Mouse (Mus musculus) megakaryocyte, embryonic 14.5 days (primary cell): ENCODE results near the gene B3gnt6. TPM values are rescaled to one million over a fixed set of nuclear protein-coding genes. Genes with fewer than 3 reads are reported as not detected.

Experiments
- H3K27me3 ChIP-seq: replicated peaks from 2 replicates; pipeline ENCODE3; 2012; ENCODE audit warnings: inconsistent platforms
- H3K36me3 ChIP-seq: replicated peaks from 2 replicates; pipeline ENCODE3; 2012; ENCODE audit warnings: low read length, inconsistent platforms, mixed read lengths
- H3K4me1 ChIP-seq: 2 replicates; pipeline ENCODE4 v1.6.1; 2012; ENCODE audit warnings: inconsistent platforms
- H3K4me3 ChIP-seq: replicated peaks from 2 replicates; pipeline ENCODE3; 2012; ENCODE audit warnings: moderate library complexity, mild to moderate bottlenecking, inconsistent platforms
- H3K9me3 ChIP-seq: 2 replicates; pipeline ENCODE4 v1.6.1; 2012; ENCODE audit warnings: inconsistent platforms
- FLI1 ChIP-seq: IDR thresholded peaks from 2 replicates; pipeline ENCODE4 v1.6.1; 2012; ENCODE audit warnings: low read length, inconsistent platforms, mixed read lengths
- GATA1 ChIP-seq: IDR thresholded peaks from 3 replicates; pipeline ENCODE4 v1.6.1; 2012; ENCODE audit warnings: mixed read lengths, low read length, inconsistent platforms, borderline replicate concordance
- polyA plus RNA-seq: library from polyadenylated mRNA; stranded (reverse); fragments of >175 nt; gene quantifications from 2 replicates; pipeline ENCODE4 v1.2.3, GENCODE M21; 2012; ENCODE audit warnings: low replicate concordance; ENCODE audit not compliant: insufficient read depth

The B3gnt6 gene
- polyA plus RNA-seq, 1 experiment, result not detected

DNA sequence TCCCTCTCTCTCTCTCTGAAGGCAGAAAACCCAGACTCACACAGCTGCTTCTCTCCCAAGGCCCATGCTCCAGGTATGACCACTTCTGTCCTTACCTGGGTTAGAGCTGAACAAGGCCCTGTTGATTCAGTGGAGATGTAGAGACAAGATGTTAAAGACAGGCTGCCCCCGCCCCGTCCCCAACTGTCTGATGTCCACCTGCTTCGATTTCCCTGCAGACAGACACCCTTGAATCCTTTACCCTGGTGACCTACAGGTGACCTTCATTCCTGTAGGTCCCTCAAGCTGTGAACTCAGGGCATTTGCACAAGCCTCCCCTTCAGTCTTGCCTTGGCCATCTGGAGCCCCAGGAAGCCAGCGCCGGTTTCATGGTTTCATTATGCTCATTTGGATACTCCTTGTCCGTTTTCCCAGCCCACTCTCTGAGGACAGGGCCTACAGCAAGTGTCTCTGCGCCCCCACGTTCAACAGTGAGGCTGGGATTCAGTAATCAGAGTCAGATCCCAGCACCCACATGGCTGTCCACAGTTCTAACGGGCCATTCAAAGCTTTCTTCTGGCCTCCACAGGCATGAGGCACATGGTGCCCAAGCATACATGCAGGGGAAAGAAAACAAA is 34.8 kb downstream of the B3gnt6 start:
- Histone ChIP-seq H3K4me1 (peaks cover 91% of the 10 kb centered on the region), H3K4me3 (peak overlapping the region; percentile 88), H3K27me3 (no peaks in the 10 kb centered on the region), H3K9me3 (no peaks in the 10 kb centered on the region), H3K36me3 (peaks cover 78% of the 10 kb centered on the region)
- TF ChIP-seq FLI1, result no peak
- no peak for TF ChIP-seq GATA1

DNA sequence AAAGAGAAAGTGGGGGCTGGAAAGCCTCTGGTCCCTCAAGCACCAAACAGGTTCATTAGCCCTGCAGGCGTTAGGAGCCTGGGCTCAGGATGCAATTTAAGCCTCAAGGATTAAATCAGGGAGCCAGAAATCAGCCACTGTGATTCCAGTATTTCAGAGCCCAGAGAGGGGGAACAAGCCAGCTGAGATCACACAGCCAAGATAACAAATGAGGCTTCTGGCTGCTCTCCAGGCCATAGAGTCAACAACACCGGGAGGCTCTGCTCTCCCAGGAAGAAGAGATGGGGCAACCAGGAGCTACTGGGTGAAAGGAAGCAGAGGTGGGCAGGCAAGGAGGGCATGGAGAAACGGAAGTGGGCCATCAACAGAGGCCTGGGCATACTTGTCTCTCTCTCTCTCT is 35.6 kb downstream of the B3gnt6 start:
- Histone ChIP-seq H3K4me1 (peaks cover 93% of the 10 kb centered on the region), H3K27me3 (no peaks in the 10 kb centered on the region), H3K36me3 (peaks cover 75% of the 10 kb centered on the region), H3K4me3 (peak overlapping the region; percentile 56), H3K9me3 (no peaks in the 10 kb centered on the region)
- TF ChIP-seq GATA1 (no peak), FLI1 (no peak)

DNA sequence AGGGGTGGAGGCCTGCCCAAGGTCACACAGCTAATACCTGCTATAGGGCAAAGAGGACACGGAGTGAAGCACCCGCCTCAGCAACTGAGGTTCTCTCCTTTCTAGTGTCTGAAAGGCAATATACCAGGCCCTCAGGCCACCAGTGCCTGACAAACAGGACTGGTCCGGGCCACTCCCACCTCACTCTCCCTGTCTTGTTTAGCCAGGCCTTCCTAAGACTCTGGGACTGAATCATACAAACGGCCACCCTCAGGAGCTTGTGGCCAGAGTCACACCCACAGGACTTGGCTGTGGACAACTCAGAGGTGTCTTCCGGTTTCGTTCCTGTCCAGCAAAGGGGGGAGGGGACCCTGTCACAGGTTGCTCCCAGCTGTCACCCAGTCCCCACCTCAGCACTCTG is 37.0 kb downstream of the B3gnt6 start:
- Histone ChIP-seq H3K4me1 (peaks cover 98% of the 10 kb centered on the region), H3K4me3 (peak overlapping the region; percentile 60), H3K36me3 (peaks cover 69% of the 10 kb centered on the region), H3K27me3 (no peaks in the 10 kb centered on the region), H3K9me3 (no peaks in the 10 kb centered on the region)
- no peak for TF ChIP-seq FLI1
- no peak for TF ChIP-seq GATA1

DNA sequence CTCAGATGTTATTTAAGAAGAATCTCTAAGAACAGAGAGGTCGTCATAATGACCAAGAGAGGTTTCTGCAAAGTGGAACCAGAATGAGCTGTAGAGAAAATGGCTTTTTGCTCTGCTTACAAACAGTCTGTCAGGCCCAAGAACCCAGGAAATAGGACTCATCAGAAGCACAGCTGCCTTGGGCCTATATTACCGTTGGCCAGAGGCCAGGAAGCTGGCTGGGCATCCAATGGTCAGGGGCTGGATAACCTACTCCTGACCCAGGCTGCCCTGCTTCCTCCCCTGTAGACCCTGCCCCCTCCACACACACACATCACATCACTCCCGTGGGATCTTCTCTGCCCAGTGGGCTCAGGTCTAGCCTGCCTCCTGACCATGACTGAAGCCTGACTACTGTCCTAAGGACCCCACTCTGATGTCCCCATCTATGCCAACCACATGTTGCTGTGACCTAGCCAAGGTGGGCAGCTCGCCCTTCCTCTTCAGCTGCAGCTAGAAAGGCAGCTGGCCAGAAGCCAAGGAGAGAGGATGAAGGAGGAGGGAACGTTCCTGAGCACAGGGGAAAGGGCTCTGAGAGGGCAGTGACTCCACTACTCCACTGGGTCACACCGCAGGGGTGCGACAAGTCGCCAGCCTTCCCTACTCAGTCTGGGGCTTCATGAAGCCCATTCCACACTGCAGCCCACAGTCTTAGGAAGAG is 39.1 kb downstream of the B3gnt6 start:
- Histone ChIP-seq H3K36me3 (peaks cover 59% of the 10 kb centered on the region), H3K4me1 (peaks cover 100% of the 10 kb centered on the region), H3K9me3 (no peaks in the 10 kb centered on the region), H3K4me3 (peak overlapping the region; percentile 89), H3K27me3 (no peaks in the 10 kb centered on the region)
- no peak for TF ChIP-seq GATA1
- no peak for TF ChIP-seq FLI1

DNA sequence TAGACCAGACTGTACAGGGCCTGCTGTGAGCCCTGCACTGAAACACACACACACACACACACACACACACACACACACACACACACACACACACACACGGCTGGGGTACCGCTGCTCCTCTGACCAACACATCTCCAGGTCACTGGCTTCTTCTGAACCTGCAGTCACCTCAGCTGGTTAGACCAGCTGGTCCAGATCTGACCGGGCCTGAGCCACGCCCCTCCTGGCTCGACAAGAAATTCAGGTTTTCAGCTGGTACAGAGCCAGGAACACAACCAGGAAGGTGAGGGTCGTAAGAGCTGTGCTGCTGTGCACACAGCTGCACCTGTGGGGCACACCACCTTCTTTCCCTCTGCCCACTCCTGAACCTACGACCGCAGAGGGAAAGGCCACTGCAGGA is 40.8 kb downstream of the B3gnt6 start:
- H3K4me3 ChIP-seq, result peak overlapping the region; percentile 89
- TF ChIP-seq GATA1 (no peak), FLI1 (no peak)
- peaks cover 98% of the 10 kb centered on the region for H3K4me1 ChIP-seq
- H3K36me3 ChIP-seq, result peaks cover 60% of the 10 kb centered on the region
- no peaks in the 10 kb centered on the region for H3K27me3 ChIP-seq
- H3K9me3 ChIP-seq, result no peaks in the 10 kb centered on the region

DNA sequence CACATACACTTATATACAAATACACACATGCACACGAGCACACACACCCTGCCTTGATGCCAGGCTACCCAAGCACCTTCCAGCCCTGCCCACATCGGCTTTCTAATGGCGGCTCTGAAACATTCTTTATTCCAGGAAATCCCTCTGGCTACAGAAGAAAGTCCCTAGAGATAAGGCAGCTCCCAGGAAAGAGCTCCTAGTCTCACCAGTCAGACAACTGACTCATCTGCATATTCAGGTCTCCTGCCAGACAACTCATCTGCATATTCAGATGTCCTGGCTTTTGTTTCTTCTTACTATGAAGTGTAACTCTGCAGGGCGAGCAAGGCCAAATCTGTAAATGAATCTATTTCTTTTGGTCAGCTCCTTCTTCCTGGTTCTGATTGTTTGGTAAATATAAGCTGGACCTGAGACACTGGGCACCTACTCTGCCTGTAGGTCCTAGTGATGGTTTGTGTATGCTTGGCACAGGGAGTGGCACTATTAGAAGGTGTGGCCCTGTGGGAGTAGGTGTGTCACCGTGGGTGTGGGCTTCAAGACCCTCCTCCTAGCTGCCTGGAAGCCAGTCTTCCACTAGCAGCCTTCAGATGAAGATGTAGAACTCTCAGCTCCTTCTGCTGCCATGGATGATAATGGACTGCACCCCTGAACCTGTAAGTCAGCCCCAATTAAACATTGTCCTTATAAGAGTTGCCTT is 41.5 kb downstream of the B3gnt6 start:
- TF ChIP-seq GATA1 (no peak; the same call in 2 of the 3 replicates), FLI1 (no peak)
- H3K4me1 ChIP-seq, result peaks cover 98% of the 10 kb centered on the region
- H3K9me3 ChIP-seq, result no peaks in the 10 kb centered on the region
- peak overlapping the region; percentile 89 for H3K4me3 ChIP-seq
- no peaks in the 10 kb centered on the region for H3K27me3 ChIP-seq
- H3K36me3 ChIP-seq, result peaks cover 60% of the 10 kb centered on the region

DNA sequence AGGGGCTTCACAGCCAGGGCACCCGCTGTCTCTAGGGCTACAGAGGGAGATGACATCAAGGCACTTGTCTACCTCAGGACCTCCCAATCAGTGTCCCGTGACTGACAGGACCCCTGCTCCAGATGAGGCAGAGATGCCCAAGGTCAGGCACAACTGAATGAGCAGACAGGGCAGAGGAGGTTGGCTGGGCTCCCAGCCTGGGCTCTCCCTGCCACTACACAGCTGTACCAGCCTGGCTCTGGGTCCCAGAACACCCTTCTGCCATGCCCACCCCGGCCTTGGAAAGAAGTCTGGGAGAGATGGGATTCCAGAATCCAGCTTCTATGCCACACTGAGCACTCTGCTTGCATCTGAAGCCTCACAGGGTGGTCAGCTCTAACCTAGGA is 43.0 kb downstream of the B3gnt6 start:
- Histone ChIP-seq H3K9me3 (no peaks in the 10 kb centered on the region), H3K4me3 (peak overlapping the region; percentile 85), H3K4me1 (peaks cover 98% of the 10 kb centered on the region), H3K27me3 (no peaks in the 10 kb centered on the region), H3K36me3 (peaks cover 60% of the 10 kb centered on the region)
- TF ChIP-seq FLI1 (no peak), GATA1 (no peak)

DNA sequence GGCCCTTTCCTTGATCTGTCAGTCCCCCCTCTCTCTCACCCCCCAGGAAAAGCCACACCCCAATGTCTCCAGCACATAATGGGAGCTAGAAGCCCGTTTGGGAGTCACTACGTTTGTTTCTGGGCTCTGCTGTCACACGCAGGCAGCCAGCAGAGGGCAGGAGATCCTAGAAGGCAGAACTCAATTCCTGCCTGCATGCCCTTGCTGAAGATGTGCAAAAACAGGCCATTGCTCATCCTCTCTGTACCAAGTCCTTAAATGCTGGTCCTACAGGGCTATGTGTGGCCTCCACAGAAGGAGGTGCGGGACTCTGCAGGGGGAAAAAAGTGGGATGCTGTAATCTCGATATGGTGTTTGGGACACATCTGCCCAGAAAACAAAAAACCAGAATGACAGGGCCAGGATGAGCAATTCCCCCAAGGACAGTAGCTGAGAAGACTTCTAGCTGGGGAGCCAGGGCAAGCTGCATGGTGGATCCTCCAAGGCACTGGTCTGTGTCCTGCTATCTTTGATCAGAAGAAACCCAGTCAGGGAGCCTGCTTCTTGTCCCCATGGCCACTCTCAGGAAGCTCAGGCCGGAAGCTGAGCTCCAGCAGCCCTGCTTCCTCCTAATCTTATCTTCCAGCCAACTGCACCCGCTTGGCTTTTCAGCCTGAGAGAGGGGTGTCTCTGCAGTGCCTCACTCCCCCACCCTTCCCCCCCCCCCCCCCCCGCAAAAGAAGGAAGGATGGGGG is 43.6 kb downstream of the B3gnt6 start:
- Histone ChIP-seq H3K36me3 (peaks cover 60% of the 10 kb centered on the region), H3K27me3 (no peaks in the 10 kb centered on the region), H3K4me3 (peak overlapping the region; percentile 85), H3K9me3 (no peaks in the 10 kb centered on the region), H3K4me1 (peaks cover 98% of the 10 kb centered on the region)
- no peak for TF ChIP-seq FLI1
- TF ChIP-seq GATA1, result no peak

DNA sequence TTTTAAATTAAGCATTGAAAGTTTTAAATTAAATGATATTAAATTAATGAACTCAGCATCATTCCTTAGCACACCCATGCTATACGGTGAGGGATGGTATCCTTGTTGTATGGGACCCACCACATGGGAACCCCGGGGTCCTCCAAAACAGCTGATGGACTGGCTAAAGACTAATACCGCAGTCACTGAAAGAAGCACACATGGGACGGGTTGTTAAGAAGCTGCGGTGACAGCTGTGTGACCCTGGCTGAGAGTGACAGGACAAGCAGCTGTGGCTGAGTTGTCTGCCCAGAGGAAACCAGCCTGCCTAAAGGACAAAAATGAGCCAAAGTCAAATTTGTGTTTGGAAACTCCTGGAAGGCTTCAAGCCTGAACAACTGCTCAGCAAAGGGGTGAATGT is 45.4 kb downstream of the B3gnt6 start:
- TF ChIP-seq GATA1 (no peak), FLI1 (no peak)
- H3K4me1 ChIP-seq, result peaks cover 97% of the 10 kb centered on the region
- H3K27me3 ChIP-seq, result no peaks in the 10 kb centered on the region
- no peak overlapping the region for H3K4me3 ChIP-seq
- H3K36me3 ChIP-seq, result peaks cover 67% of the 10 kb centered on the region
- H3K9me3 ChIP-seq, result no peaks in the 10 kb centered on the region
